In the genomic region with DNA sequence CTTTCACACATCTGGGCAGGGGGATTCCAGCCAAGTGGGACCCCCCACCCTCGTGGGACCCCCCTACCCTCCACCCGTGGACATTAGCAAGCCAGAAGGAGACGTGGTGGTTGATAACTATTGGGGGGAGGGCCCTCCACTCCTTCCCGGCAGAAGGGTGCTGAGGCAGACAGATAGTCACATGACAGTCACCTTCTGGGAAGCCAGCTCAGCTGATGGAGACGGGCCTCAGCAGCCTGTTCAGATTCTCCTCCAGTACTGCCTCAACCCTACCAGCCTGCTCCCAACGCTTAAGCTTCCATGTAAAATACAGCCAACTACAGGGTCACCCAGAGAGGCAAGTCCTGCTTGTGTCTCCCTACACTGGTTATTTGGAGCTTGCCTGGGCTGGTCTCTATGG, we compare ENCODE assay signal across 8 mouse cellular contexts. TPM values are rescaled to one million over a fixed set of nuclear protein-coding genes. Genes with fewer than 3 reads are reported as not detected.
DNase-seq lines count a peak whose midpoint lies in the region; ATAC-seq lines count a peak whose summit lies in the region.

No protein-coding gene starts in this region.

- peaks cover 38% of the 10 kb centered on the region for H3K4me1 ChIP-seq in hindbrain, embryonic 10.5 days (replicated peaks)
- peaks cover 31% of the 10 kb centered on the region for H3K4me1 ChIP-seq in hindbrain, embryonic 12.5 days
- H3K4me1 ChIP-seq in forebrain, embryonic 12.5 days: peaks cover 33% of the 10 kb centered on the region
- H3K4me1 ChIP-seq in limb, embryonic 12.5 days (replicated peaks): peaks cover 43% of the 10 kb centered on the region

- peak overlapping the region; percentile 69 for H3K4me3 ChIP-seq in hindbrain, embryonic 10.5 days
- no peak overlapping the region for H3K4me3 ChIP-seq in hindbrain, embryonic 12.5 days
- no peak overlapping the region for H3K4me3 ChIP-seq in forebrain, embryonic 12.5 days (replicated peaks)
- H3K4me3 ChIP-seq in limb, embryonic 12.5 days (replicated peaks): 0 out of 2 replicates have a peak overlapping the region, but pooled peaks have one; percentile 66

- H3K27ac ChIP-seq in hindbrain, embryonic 10.5 days: no peak overlapping the region
- H3K27ac ChIP-seq in hindbrain, embryonic 12.5 days: no peak overlapping the region
- H3K27ac ChIP-seq in forebrain, embryonic 12.5 days: no peak overlapping the region
- no peak overlapping the region for H3K27ac ChIP-seq in limb, embryonic 12.5 days

- no peaks in the 10 kb centered on the region for H3K9me3 ChIP-seq in hindbrain, embryonic 10.5 days
- no peaks in the 10 kb centered on the region for H3K9me3 ChIP-seq in hindbrain, embryonic 12.5 days (replicated peaks)
- H3K9me3 ChIP-seq in forebrain, embryonic 12.5 days: no peaks in the 10 kb centered on the region
- H3K9me3 ChIP-seq in limb, embryonic 12.5 days: no peaks in the 10 kb centered on the region

- ATAC-seq in hindbrain, embryonic 12.5 days (ENCODE audit: low FRiP score): no peak
- no peak for ATAC-seq in forebrain, embryonic 12.5 days (ENCODE audit: low FRiP score)
- no peak for ATAC-seq in limb, embryonic 12.5 days (ENCODE audit: insufficient number of reproducible peaks, insufficient read depth, low FRiP score, low TSS enrichment, low read depth)

- no peak for DNase-seq in hindbrain, embryonic 10.5 days (ENCODE audit: low spot score)
- peak; percentile 19 for DNase-seq in ES-CJ7 (ENCODE audit: low read depth, low spot score)
- no peak for DNase-seq in thymus, adult 18-20 months
- no peak for DNase-seq in frontal cortex, postnatal 14 days (ENCODE audit: low spot score in 2 of 2)
- DNase-seq in urinary bladder, postnatal 4 days (ENCODE audit: low spot score in 2 of 2): no peak

- H3K4me2 ChIP-seq in hindbrain, embryonic 12.5 days (replicated peaks): no peak overlapping the region; the same call in 1 of the 2 replicates
- peak overlapping the region; percentile 100; the same call in 1 of the 2 replicates for H3K4me2 ChIP-seq in forebrain, embryonic 12.5 days
- peak overlapping the region; percentile 99 for H3K4me2 ChIP-seq in limb, embryonic 12.5 days

- H3K27me3 ChIP-seq in hindbrain, embryonic 10.5 days (ENCODE audit: insufficient read depth, poor library complexity, severe bottlenecking): peaks cover 69% of the 10 kb centered on the region
- peaks cover 69% of the 10 kb centered on the region for H3K27me3 ChIP-seq in hindbrain, embryonic 12.5 days
- H3K27me3 ChIP-seq in forebrain, embryonic 12.5 days: peaks cover 74% of the 10 kb centered on the region
- H3K27me3 ChIP-seq in limb, embryonic 12.5 days: peaks cover 83% of the 10 kb centered on the region

- H3K36me3 ChIP-seq in hindbrain, embryonic 10.5 days: no peaks in the 10 kb centered on the region
- H3K36me3 ChIP-seq in hindbrain, embryonic 12.5 days: no peaks in the 10 kb centered on the region
- no peaks in the 10 kb centered on the region for H3K36me3 ChIP-seq in forebrain, embryonic 12.5 days (replicated peaks)
- H3K36me3 ChIP-seq in limb, embryonic 12.5 days: no peaks in the 10 kb centered on the region

- no peak overlapping the region; the same call in 1 of the 2 replicates for H3K9ac ChIP-seq in hindbrain, embryonic 12.5 days
- no peak overlapping the region for H3K9ac ChIP-seq in forebrain, embryonic 12.5 days
- H3K9ac ChIP-seq in limb, embryonic 12.5 days (replicated peaks): no peak overlapping the region

- 34% methylated on average over 6 of the region's 6 CpGs for WGBS in hindbrain, embryonic 10.5 days
- WGBS in hindbrain, embryonic 12.5 days: 38% methylated on average over 6 of the region's 6 CpGs
- 44% methylated on average over 6 of the region's 6 CpGs for WGBS in forebrain, embryonic 12.5 days
- 29% methylated on average over 6 of the region's 6 CpGs for WGBS in limb, embryonic 12.5 days

RNA-seq across cellular contexts. Expression of gene Pdgfb, which starts 3.6 kb away (rescaled TPM):
- polyA plus RNA-seq in hindbrain, embryonic 10.5 days (2016; fragmentation: Nextera tagmentation; extraction: Ambion mirVana): 1.6 and 1.8 TPM in 2 replicates
- polyA plus RNA-seq in hindbrain, embryonic 12.5 days (2016; fragmentation: Nextera tagmentation; extraction: Ambion mirVana): 2.5 and 3.2 TPM in 2 replicates
- polyA plus RNA-seq in forebrain, embryonic 12.5 days (2016; fragmentation: Nextera tagmentation; extraction: Ambion mirVana): 2.1 and 2.3 TPM in 2 replicates
- polyA plus RNA-seq in limb, embryonic 12.5 days (2016; fragmentation: Nextera tagmentation; extraction: Ambion mirVana): 2.5 and 2.8 TPM in 2 replicates

RNA-seq across cellular contexts. Expression of gene Cbx7, which starts 40.3 kb away (rescaled TPM):
- polyA plus RNA-seq in hindbrain, embryonic 10.5 days (2016; fragmentation: Nextera tagmentation; extraction: Ambion mirVana): 2.4 and 2.9 TPM in 2 replicates
- 3.1 and 4.2 TPM in 2 replicates for polyA plus RNA-seq in hindbrain, embryonic 12.5 days (2016; fragmentation: Nextera tagmentation; extraction: Ambion mirVana)
- 3.3 and 3.6 TPM in 2 replicates for polyA plus RNA-seq in forebrain, embryonic 12.5 days (2016; fragmentation: Nextera tagmentation; extraction: Ambion mirVana)
- polyA plus RNA-seq in limb, embryonic 12.5 days (2016; fragmentation: Nextera tagmentation; extraction: Ambion mirVana): 2.0 and 2.5 TPM in 2 replicates

Comparison
In these comparisons a context has a peak if more than half of its experiments do, and no peak if none do; other contexts are left out.
1. H3K4me3 ChIP-seq: peak in hindbrain, embryonic 10.5 days (single experiment) and limb, embryonic 12.5 days (single experiment); none in hindbrain, embryonic 12.5 days (single experiment) and forebrain, embryonic 12.5 days (single experiment).